Mouse (Mus musculus) liver, embryonic 13.5 days (tissue): ENCODE data around the gene Bend3. TPM values are rescaled to one million over a fixed set of nuclear protein-coding genes. Genes with fewer than 3 reads are reported as not detected.

Experiments
- ATAC-seq: fragments of 200-750 bp; cut with Nextera tagmentation; 2 replicates; pipeline ENCODE4 v1.8.0; 2017; ENCODE audit warnings: low read depth, mild to moderate bottlenecking, moderate number of reproducible peaks, moderate library complexity
- DNase-seq: peaks from one replicate; pipeline ENCODE4 v3.0.0; 2022
- H3K27ac ChIP-seq: fragments of 300-500 bp; sonication (generic); 2 replicates; pipeline ENCODE4 v1.5.1; 2015; ENCODE audit warnings: moderate library complexity, mild to moderate bottlenecking, inconsistent platforms
- H3K27me3 ChIP-seq: fragments of 300-500 bp; sonication (generic); 2 replicates; pipeline ENCODE4 v1.6.1; 2015; ENCODE audit warnings: mild to moderate bottlenecking, inconsistent platforms
- H3K36me3 ChIP-seq: fragments of 300-500 bp; sonication (generic); 2 replicates; pipeline ENCODE4 v1.6.1; 2015; ENCODE audit warnings: mild to moderate bottlenecking, inconsistent platforms
- H3K4me1 ChIP-seq: fragments of 300-500 bp; sonication (generic); replicated peaks from 2 replicates; pipeline ENCODE4 v1.6.1; 2015; ENCODE audit warnings: inconsistent platforms
- H3K4me2 ChIP-seq: fragments of 300-500 bp; sonication (generic); 2 replicates; pipeline ENCODE4 v1.6.1; 2015; ENCODE audit warnings: inconsistent platforms, mild to moderate bottlenecking, moderate library complexity
- H3K4me3 ChIP-seq: fragments of 300-500 bp; sonication (generic); replicated peaks from 2 replicates; pipeline ENCODE4 v1.5.1; 2015; ENCODE audit warnings: mild to moderate bottlenecking, inconsistent platforms
- H3K9ac ChIP-seq: fragments of 300-500 bp; sonication (generic); 2 replicates; pipeline ENCODE4 v1.6.1; 2015; ENCODE audit warnings: mild to moderate bottlenecking, inconsistent platforms
- H3K9me3 ChIP-seq: fragments of 300-500 bp; sonication (generic); replicated peaks from 2 replicates; pipeline ENCODE4 v1.6.1; 2016; ENCODE audit warnings: inconsistent platforms
- WGBS: fragments of 180-500 bp; shearing (Covaris S2); methylation state at CpG from one replicate; pipeline ENCODE4 v1.1.7; 2015; ENCODE audit not compliant: insufficient replicate concordance; 5-methylcytosine and 5-hydroxymethylcytosine counted together
- polyA plus RNA-seq: library from polyadenylated mRNA; unstranded; fragments of >200 nt; fragmentation: Nextera tagmentation; extraction: Ambion mirVana; gene quantifications from 2 replicates; pipeline ENCODE4 v1.2.1, GENCODE M21; 2015

Gene Bend3
- polyA plus RNA-seq, 1 experiment from 2014 or later = 1.2 TPM

DNA sequence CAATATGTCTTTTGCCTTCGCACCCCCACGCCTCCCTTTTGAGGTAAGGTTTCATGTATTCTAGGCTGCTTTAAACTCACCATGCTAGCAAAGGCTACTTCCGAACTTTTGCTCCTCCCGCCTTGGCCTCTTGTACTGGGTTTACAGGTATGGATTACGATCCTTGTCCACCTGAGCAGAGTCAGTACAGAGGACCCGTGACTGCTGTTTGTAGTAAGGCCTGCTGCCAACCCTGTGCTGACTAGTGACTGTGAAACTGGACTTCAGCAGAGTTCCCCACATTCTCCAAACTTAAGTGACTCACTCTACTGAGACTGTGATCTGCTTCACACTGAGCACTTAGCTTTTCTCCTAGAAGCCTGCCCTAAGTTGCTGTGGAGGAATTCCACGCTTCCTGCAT lies 59.0 kb downstream of the Bend3 start:
- Histone ChIP-seq H3K27me3 (no peaks in the 10 kb centered on the region), H3K27ac (peak overlapping the region; percentile 54), H3K4me2 (no peak overlapping the region), H3K4me1 (peaks cover 28% of the 10 kb centered on the region), H3K36me3 (peaks cover 12% of the 10 kb centered on the region), H3K9ac (no peak overlapping the region), H3K4me3 (no peak overlapping the region), H3K9me3 (no peaks in the 10 kb centered on the region)
- 83% methylated on average over 7 of the region's 7 CpGs for WGBS
- ATAC-seq (no peak), DNase-seq (no peak)

- peaks cover 7% of the 10 kb centered on the region; the same call in 1 of the 2 replicates for H3K36me3 ChIP-seq
- H3K27ac ChIP-seq = peak overlapping the region; percentile 10; the same call in 1 of the 2 replicates
- H3K4me1 ChIP-seq = peaks cover 28% of the 10 kb centered on the region
- DNase-seq (no peak), ATAC-seq (no peak)
- no peak overlapping the region for H3K4me3 ChIP-seq
- no peaks in the 10 kb centered on the region for H3K9me3 ChIP-seq
- H3K4me2 ChIP-seq = peak overlapping the region; percentile 79
- H3K27me3 ChIP-seq = no peaks in the 10 kb centered on the region
- 82% methylated on average over 5 of the region's 5 CpGs for WGBS
- H3K9ac ChIP-seq = 0 out of 2 replicates have a peak overlapping the region, but pooled peaks have one; percentile 92
Observed at GRCm38 (mm10) chr10:43538831-43539230, 60.2 kb downstream of the Bend3 start.

GRCm38 (mm10) chr10:43539746-43540310 lies 61.2 kb downstream of the Bend3 start:
- H3K9ac ChIP-seq = peak overlapping the region; percentile 92
- peaks cover 7% of the 10 kb centered on the region; the same call in 1 of the 2 replicates for H3K36me3 ChIP-seq
- H3K27ac ChIP-seq = peak overlapping the region; percentile 78
- 16% methylated on average over 12 of the region's 12 CpGs for WGBS
- H3K4me1 ChIP-seq = peaks cover 24% of the 10 kb centered on the region
- no peak for ATAC-seq
- no peaks in the 10 kb centered on the region for H3K9me3 ChIP-seq
- peak overlapping the region; percentile 91 for H3K4me3 ChIP-seq
- H3K27me3 ChIP-seq = no peaks in the 10 kb centered on the region
- no peak for DNase-seq
- H3K4me2 ChIP-seq = peak overlapping the region; percentile 79

DNA sequence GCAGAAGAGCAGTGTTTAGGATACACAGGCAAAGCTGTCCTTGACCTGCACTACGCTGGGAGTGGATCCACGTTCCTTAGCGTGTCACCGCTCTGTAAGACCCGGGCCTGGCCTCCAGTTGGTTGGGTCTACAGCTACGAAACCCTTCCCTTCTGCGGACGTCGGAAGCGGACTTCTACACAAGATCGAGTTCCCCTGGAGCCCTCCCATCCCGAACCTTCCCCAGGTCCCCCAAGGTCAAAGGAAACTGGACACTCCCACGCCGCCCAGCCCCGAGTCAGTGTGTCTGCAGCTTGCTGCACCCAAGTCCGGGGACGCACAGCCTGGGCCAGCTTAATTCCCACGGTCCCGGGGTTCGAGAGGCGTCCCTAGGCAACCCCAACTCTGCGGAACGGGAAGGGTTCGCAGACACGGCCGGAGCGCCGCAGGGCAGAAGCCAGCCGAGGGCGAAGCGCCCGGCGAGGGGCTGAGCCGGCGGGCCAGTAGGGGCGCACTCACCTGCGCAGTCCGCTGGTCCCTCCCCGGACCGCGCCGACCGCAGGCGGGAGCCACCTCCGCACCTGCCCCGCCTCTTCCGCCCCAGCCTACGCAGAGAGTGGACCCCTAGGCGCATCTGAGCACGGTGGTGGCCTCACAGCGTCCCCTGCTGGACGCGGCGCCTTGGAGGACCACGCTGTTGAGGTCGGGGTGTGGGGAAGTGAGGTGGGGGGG lies 62.0 kb downstream of the Bend3 start, which contains the start of gene 1700021F05Rik:
1700021F05Rik (minus strand) TSS at position 553 of the 711 bp plus-strand sequence.
- ATAC-seq (peak; percentile 99), DNase-seq (peak; percentile 92)
- peak within 1 kb of the TSS; percentile 92 for H3K9ac ChIP-seq
- H3K4me3 ChIP-seq = peak within 1 kb of the TSS; percentile 91
- no peaks in the 10 kb centered on the region for H3K27me3 ChIP-seq
- H3K36me3 ChIP-seq = peaks cover 5% of the 10 kb centered on the region; the same call in 1 of the 2 replicates
- WGBS = under 1% methylated on average over 52 of the region's 56 CpGs
- peak within 1 kb of the TSS; percentile 79 for H3K4me2 ChIP-seq
- H3K4me1 ChIP-seq = peaks cover 24% of the 10 kb centered on the region
- H3K27ac ChIP-seq = peak within 1 kb of the TSS; percentile 78
- no peaks in the 10 kb centered on the region for H3K9me3 ChIP-seq

DNA sequence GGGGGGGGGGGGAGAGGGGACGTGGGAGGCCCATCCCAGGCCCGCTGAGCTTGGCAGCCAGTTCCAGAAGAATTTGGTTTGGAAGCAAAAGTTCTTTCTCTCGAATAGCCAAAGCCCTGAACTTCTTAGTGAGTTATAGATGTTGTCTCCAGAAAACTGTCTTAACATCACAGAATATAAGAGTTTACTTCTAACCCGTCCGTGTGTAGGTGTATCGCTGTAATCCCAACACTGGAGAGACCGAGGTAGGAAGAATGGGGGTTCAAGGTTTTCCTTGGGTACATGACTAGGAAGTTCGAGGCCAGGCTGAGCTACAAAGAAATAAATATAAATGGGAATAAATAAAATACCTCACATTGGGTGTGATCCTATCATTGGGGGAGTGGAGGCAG lies 62.5 kb downstream of the Bend3 start:
- H3K4me3 ChIP-seq = peak overlapping the region; percentile 91
- DNase-seq = no peak
- peaks cover 24% of the 10 kb centered on the region for H3K4me1 ChIP-seq
- no peaks in the 10 kb centered on the region for H3K36me3 ChIP-seq
- H3K27ac ChIP-seq = peak overlapping the region; percentile 7; the same call in 1 of the 2 replicates
- WGBS = 32% methylated on average over 8 of the region's 8 CpGs
- peak overlapping the region; percentile 44; the same call in 1 of the 2 replicates for H3K9ac ChIP-seq
- no peaks in the 10 kb centered on the region for H3K9me3 ChIP-seq
- H3K4me2 ChIP-seq = peak overlapping the region; percentile 79
- ATAC-seq = no peak
- H3K27me3 ChIP-seq = no peaks in the 10 kb centered on the region

- H3K4me2 ChIP-seq = no peak overlapping the region
- H3K9me3 ChIP-seq = no peaks in the 10 kb centered on the region
- DNase-seq (no peak), ATAC-seq (no peak)
- no peaks in the 10 kb centered on the region for H3K36me3 ChIP-seq
- H3K9ac ChIP-seq = no peak overlapping the region
- 42% methylated on average over 5 of the region's 5 CpGs for WGBS
- H3K27me3 ChIP-seq = no peaks in the 10 kb centered on the region
- no peak overlapping the region for H3K4me3 ChIP-seq
- H3K27ac ChIP-seq = no peak overlapping the region
- H3K4me1 ChIP-seq = no peaks in the 10 kb centered on the region
Observed at GRCm38 (mm10) chr10:43549411-43549810, 70.8 kb downstream of the Bend3 start.

- whole genome bisulfite sequencing = 27% methylated on average over 3 of the region's 3 CpGs
- no peaks in the 10 kb centered on the region for H3K9me3 ChIP-seq
- H3K4me3 ChIP-seq = no peak overlapping the region
- H3K4me1 ChIP-seq = no peaks in the 10 kb centered on the region
- no peak for DNase-seq
- no peak overlapping the region for H3K4me2 ChIP-seq
- H3K36me3 ChIP-seq = no peaks in the 10 kb centered on the region
- H3K27ac ChIP-seq = no peak overlapping the region
- ATAC-seq = no peak
- H3K9ac ChIP-seq = no peak overlapping the region
- H3K27me3 ChIP-seq = no peaks in the 10 kb centered on the region
Observed at GRCm38 (mm10) chr10:43550923-43551322, 72.3 kb downstream of the Bend3 start.

DNA sequence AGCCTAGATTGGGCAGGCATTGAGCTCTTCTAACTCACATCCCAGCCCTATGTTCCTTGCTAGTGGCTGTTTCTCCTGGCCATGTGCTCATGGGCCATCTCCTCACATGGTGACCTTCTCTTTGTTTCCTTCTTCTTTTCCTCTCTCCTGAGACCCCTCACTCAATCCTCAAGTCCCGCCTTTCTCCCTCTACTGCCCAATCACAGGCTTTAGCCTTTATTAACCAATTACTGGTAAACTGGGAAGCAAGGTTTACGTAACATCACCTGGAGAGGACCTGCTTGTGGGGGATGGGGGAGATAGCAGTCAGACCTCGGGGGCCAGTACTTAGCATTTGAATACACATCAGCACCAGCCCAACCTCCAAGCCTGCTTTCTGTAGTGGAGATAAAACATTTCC lies 72.8 kb downstream of the Bend3 start:
- no peak overlapping the region for H3K4me2 ChIP-seq
- no peaks in the 10 kb centered on the region for H3K4me1 ChIP-seq
- H3K9ac ChIP-seq = no peak overlapping the region
- WGBS = 40% methylated on average over 3 of the region's 3 CpGs
- no peak for ATAC-seq
- no peaks in the 10 kb centered on the region for H3K27me3 ChIP-seq
- no peak overlapping the region for H3K27ac ChIP-seq
- no peak for DNase-seq
- H3K4me3 ChIP-seq = no peak overlapping the region
- no peaks in the 10 kb centered on the region for H3K9me3 ChIP-seq
- no peaks in the 10 kb centered on the region for H3K36me3 ChIP-seq

DNA sequence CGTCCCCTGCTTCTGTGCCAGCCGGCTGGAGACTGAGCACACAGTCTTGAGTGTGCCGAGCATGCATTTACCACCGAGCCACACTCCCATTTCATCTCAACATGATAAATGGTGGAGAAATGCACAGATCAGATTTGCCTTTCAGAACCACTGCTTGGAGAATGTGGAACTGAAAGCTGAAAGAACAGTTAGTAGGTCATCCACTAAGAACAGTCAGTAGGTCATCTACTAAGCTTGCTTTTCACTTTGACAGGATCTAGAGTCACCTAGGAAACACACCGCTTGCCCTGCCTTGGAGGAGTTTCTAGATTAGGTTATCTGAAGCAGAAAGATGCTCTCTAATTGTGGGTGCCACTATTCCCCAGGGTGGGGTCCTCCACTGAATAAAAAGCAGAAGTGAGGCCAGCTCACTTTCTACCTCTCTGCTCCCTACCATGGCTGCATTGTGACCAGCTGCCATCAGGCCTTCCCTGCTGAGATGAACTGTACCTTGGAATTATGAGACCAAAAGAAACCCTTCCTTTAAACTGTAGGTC lies 79.1 kb downstream of the Bend3 start:
- Histone ChIP-seq H3K4me1 (peaks cover 9% of the 10 kb centered on the region), H3K9me3 (no peaks in the 10 kb centered on the region), H3K4me3 (no peak overlapping the region), H3K9ac (no peak overlapping the region), H3K36me3 (no peaks in the 10 kb centered on the region), H3K27ac (no peak overlapping the region), H3K27me3 (0 out of 2 replicates have a peak, but pooled peaks cover 5% of the 10 kb centered on the region), H3K4me2 (no peak overlapping the region)
- 62% methylated on average over 5 of the region's 5 CpGs for WGBS
- ATAC-seq (peak; percentile 34; the same call in 1 of the 2 replicates), DNase-seq (no peak)

DNA sequence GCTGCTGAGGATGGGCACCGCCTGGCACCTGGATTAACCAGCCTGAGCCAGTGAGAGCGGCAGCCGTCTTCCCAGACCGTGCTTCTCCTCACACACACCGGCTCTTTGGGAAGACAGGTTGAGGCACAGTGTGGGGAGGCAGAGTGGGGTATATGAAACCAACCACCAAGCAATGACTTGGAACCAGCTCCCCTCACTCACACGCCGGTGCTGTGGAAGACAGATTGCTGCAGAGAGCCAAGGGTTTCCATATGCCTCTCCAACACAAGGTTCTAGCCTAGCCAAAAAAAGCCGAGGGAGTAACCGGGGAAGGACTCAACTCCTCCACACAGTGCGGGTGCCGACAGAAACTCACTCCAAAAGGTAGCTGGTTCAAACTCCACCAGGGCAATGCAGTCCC lies 80.7 kb downstream of the Bend3 start:
- H3K27me3 ChIP-seq = 0 out of 2 replicates have a peak, but pooled peaks cover 5% of the 10 kb centered on the region
- H3K4me2 ChIP-seq = no peak overlapping the region
- no peaks in the 10 kb centered on the region for H3K9me3 ChIP-seq
- DNase-seq (no peak), ATAC-seq (no peak)
- H3K36me3 ChIP-seq = no peaks in the 10 kb centered on the region
- no peak overlapping the region for H3K4me3 ChIP-seq
- H3K27ac ChIP-seq = no peak overlapping the region
- peaks cover 9% of the 10 kb centered on the region for H3K4me1 ChIP-seq
- WGBS = 71% methylated on average over 11 of the region's 11 CpGs
- H3K9ac ChIP-seq = no peak overlapping the region

GRCm38 (mm10) chr10:43560765-43561164 lies 82.1 kb downstream of the Bend3 start:
- no peak overlapping the region for H3K4me3 ChIP-seq
- no peak overlapping the region for H3K4me2 ChIP-seq
- H3K27ac ChIP-seq = no peak overlapping the region
- no peak overlapping the region for H3K9ac ChIP-seq
- WGBS = 28% methylated on average over 2 of the region's 2 CpGs
- peaks cover 9% of the 10 kb centered on the region for H3K4me1 ChIP-seq
- no peak for ATAC-seq
- no peaks in the 10 kb centered on the region for H3K36me3 ChIP-seq
- no peak for DNase-seq
- 0 out of 2 replicates have a peak, but pooled peaks cover 5% of the 10 kb centered on the region for H3K27me3 ChIP-seq
- no peaks in the 10 kb centered on the region for H3K9me3 ChIP-seq
